Mouse (Mus musculus) thymus, postnatal 25 days (tissue): ENCODE measurements around the gene Xpnpep2.
A peak's percentile ranks its signal among the peaks of the same experiment; 100 is the strongest.

ENCODE experiments used
- DNase-seq: peaks from one replicate; pipeline ENCODE4 v3.0.0; 2022

Xpnpep2 gene

DNA sequence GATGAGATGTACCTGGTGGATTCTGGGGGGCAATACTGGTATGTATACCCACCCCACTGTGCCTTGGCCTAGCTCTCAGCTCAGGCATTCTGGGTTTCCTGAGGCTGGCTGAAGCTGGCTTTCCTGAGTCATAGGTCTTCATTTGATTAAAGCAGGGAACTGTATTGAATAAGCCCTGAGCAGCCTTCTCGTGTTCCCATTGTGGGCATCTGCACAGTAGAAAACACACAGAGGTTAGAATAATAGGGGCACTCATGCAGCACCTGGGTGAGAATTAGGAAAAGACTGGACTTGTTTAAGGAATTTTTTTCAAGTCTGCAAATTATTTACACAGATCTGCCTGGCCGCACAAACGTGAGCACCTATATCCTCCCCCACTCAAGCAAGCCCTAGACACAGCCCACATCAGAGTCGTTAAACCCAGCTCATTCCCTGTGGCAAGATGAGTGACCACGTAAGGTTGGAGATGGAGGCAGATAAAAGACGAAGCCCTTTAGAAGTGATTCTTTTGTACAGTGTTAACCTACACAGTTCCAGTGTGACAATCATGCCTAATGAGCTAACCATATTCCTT, 18.5 kb downstream of the Xpnpep2 start:
- no peak for DNase-seq

DNA sequence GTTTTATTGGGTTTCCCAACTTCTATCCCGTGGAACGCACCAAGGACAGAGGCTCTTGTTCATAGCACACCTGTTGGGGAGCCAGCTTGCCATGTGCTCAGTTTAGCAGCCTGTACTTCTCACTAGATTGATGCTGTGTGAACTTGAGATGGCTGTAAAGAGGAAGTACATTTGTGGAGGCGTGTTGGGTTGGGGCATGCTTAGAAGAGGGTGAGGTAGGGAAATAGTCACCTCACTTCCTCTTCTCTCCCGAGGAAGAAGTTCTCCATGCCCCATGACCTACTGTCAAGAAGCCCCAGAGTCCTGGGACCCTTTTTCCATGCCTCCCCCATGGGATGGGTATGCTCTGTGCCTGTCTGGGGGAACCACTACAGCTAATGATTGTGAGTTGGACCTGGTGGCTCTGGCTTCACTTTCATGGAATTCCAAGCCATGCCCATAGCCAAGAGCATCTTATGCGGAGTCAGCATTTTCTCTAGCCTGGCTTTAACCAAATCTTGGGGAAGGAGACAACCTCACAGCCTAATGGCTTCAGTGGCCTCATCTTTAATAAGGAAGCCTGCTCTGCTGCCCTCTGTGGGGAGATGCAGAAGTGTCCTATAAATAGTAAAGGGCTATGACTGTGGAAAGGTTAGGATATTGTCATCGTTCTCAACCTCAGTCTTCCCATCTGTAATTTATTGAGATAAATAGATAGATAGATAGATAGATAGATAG, 19.1 kb downstream of the Xpnpep2 start:
- DNase-seq: peak; percentile 34

DNA sequence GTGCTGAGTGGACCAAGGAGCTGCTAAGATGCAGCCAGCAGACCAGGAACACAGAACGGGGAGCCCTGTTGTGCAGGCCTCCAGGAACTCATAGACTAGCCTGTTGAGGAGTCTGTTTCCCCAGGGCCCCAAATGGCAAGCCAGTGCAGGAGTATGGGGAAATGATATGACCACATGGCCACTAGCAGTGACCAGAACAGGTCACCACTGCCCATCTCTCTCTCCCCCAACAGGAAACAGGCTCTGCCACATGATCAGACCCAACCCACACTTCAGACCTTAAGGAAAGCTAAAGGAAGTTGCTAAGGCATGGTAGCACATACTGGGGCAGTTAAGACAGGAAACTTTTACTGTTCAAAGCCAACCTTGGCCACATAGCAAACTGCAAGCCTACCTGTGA, 20.6 kb downstream of the Xpnpep2 start:
- no peak for DNase-seq

DNA sequence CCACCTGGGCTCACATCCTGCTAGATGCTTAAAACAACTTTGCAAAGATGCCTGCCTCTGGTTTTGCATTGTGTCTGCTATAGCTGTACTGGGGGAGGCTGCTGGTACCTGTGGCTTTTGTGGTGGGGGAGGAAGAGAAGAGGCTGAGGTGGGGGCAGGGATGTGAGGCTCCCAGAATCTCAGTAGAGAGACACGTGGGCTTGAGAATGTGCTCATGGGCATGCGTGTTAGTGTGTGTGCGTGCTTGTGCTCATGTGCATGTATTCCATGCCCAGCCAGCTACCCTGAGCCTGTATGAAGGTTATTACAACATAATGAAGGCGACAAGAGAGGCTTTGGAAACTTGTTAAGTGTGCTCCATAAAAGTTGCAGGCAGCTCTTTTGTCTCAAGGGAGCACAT, 28.4 kb downstream of the Xpnpep2 start:
- peak; percentile 82 for DNase-seq

DNA sequence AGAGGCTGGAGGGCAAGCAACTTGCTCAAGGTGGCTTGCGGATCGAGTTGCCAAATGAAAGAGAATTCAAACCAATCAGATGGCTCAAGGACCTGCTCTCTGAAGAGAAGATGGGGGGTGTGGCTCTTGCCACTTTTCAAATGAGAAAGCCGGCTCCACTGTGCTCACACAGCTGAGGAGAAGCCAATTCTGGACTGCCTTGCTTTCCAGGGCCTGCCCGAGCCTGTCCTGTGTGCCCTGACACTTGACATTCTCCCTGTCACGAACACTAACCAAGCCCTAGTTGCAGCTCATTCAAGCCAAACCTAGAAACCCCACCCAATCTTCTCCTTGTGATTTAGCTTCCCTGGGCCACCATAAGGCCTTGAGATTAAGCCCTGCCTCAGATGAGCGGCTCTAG, 29.5 kb downstream of the Xpnpep2 start:
- DNase-seq: peak; percentile 52

DNA sequence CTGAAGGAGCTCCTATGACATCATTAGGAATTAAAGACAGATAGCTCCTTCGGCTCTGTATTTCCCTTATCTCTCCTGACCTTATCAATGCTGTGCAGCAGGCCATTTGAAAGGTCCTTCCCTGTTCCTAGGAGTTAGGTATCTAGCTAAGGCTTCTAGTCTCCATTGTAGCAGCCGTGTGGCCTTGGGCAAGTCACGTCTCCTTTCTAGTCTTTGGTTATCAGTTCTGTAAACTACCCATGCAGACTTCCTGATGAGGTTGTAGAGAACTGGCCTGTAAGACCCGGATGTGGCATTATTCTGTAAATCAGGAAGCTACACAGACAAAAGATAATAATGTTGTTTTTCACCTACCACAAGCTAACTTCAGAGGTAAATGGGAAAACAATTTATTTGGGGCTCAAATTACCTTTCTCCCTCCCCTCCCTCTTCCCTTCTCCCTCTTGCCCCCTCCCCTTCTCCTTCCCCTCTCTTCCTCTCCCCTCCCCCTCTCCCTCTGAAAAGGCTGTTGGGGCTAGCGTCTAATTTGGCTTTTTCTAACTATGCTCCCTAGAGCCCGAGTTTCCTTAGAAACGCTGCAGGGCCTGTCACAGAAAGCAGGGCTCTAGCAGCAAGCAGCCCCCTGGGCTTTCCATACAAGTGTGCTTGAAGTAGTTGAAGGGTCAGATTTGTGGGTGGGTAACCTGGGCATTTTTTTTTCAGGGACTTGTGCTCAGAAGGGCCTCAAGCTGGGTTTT, 30.2 kb downstream of the Xpnpep2 start:
- peak; percentile 30 for DNase-seq

- peak; percentile 61 for DNase-seq
Measured at GRCm38 (mm10) chrX:48139368-48140285, 31.1 kb downstream of the Xpnpep2 start.

GRCm38 (mm10) chrX:48140286-48140877, 31.9 kb downstream of the Xpnpep2 start:
- DNase-seq: peak; percentile 57

- peak; percentile 80 for DNase-seq
Measured at GRCm38 (mm10) chrX:48141481-48141880, 33.0 kb downstream of the Xpnpep2 start.

GRCm38 (mm10) chrX:48143415-48144335, 35.1 kb downstream of the Xpnpep2 start:
- peak; percentile 81 for DNase-seq

DNA sequence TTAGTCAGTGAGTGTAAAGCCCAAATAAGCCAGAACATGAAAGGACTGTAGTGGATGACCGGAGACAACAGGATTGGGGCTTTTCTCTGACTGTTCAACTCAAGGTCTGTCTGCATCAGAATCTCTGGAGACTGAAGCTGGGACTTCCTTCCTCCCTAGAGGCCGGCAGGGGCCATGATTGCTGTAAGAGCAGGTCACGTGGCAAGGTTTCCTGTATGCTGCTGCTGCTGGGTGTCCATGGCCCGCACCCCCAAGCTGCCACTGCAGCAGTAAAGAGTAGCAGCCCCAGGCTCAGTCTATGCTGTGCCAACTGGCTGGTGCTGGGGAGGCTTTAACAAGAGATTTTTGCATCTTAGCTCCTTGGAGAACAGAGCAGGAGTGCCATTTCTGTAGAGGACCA, 37.7 kb downstream of the Xpnpep2 start, which contains the start of gene Sash3:
Gene Sash3, plus strand, starts transcription at position 175 of the 400 bp plus-strand sequence.
- peak; percentile 77 for DNase-seq

DNA sequence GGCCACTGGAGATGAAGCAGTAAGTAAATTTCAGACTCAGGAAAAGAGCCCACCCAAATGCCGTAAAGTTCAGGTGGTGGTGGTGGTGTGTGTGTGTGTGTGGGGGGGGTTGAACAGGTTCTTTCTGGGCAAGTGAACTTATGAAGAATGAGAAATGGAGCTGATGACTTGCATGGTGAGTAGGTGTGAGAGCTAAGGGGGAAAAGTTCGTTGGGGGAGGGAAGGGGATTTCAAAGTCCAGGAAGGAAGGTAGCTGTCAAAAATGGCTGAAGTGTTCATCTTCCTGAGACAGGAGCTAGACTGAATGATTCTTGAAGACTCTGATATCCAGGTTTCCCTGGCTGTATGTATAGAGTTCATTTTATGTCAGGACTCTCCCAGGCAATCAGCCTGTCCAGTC, 38.7 kb downstream of the Xpnpep2 start:
- DNase-seq: peak; percentile 27

GRCm38 (mm10) chrX:48147741-48148186, 39.2 kb downstream of the Xpnpep2 start:
- DNase-seq: peak; percentile 71

- no peak for DNase-seq
Measured at GRCm38 (mm10) chrX:48152106-48152505, 43.6 kb downstream of the Xpnpep2 start.

DNA sequence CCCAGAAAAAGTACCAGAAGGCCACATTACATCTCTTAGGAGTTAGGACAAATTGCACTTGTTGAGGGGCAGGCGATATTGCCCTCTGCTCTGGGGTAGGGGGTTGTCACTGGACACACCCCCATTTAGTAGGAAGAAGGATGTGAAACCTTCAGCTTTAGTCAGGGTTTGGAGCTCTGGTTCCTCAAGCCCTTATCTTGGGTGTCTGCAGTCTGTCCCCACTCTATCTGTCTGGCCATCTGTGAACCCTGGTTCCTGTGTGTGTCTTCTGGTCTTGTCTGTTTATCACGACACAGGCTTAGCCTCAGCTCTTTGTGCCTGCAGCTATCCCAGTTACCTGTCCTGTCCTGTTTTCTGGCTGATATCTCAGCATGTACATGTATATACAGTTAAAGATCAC, 44.9 kb downstream of the Xpnpep2 start:
- DNase-seq: no peak

DNA sequence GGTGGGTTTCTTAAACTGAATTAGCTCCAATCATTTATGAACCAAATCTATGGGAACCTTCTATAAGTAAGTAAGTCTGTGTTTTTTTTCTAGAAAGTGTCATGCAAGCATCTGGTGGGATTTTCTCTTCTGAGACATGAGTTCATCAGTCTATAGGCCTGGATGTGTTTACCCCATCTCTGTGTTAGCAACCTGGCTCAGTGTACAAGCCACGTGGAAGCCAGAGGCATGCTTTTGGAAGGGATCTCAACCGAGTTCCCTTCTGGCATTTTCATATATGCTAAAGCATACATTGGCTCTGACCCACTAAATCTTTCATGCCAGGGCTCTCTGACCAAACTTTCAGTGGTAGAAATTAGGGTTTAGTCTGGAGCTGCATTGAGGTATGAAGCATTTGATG, 45.4 kb downstream of the Xpnpep2 start:
- no peak for DNase-seq

- DNase-seq: no peak
Measured at GRCm38 (mm10) chrX:48155489-48155888, 47.0 kb downstream of the Xpnpep2 start.

DNA sequence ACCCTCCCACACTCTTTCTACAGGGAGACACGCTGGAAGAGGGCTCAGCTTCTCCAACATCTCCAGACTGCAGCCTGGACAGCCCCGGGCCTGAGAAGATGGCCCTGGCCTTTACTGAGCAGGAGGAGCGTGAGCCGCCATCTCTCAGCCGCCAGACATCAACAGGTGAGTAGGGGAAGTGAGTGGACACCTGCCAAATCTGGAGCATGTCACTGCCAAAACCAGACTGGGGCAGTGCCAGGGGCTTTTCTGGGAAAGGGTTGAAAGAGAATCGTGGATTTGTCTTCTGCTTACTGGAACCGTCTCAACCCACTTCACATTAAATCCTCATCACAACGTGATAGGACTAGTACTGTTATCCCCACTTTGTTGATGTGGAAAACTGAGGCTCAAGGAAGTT, 48.9 kb downstream of the Xpnpep2 start:
- DNase-seq: no peak

DNA sequence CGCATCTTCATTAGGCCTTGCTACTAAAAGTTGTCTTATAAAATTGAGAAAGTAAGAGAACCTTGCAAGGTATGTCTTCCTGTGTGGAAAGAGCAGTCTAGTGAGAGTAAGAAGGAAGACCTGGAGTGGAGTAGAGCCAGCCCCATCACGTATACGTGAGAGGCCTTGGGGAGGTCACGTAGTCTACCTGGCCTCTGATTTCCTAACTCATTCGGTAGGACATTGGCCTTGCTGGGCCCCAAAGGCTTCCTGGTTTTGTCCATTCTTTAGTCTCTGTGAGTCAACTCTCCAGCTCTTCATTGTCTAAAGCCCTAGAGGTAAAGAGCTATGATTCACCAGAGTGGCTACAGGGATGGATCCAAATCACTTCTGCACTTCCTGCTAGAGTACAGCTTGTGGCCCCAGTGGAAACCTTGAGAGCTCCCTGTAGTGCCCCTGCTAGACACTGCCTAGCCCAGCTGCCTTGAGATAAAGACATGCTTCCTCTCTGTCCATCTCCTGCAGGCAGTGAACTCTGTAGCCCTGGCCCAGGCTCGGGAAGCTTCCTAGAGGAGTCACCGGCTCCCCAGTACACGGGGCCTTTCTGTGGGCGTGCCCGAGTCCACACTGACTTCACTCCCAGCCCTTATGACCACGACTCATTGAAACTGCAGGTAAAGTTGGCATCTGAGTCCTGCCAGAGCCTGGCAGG, 49.8 kb downstream of the Xpnpep2 start:
- DNase-seq: no peak

DNA sequence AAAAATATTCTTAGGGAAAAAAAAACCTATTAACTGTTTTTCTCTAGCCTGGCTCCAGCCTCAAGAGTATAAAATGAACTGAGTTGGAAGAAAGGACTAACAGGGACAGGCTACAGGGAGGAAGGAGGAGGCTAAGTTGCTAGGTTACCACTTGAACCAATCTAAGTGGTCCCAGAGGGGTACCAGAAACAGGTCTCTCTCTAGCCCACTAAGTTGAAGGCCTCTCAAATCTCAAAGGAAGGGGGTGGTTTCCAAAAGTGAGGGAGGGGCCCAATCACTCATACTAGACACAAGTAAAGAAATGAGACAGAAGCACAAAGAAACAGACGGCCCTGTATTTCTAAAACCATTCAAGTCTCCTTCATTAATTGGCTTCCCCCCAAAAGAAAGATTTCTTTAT, 61.4 kb downstream of the Xpnpep2 start:
- DNase-seq: no peak

GRCm38 (mm10) chrX:48170368-48170767, 61.8 kb downstream of the Xpnpep2 start:
- DNase-seq: no peak
